Mouse (Mus musculus) central nervous system, embryonic 18 days (tissue): ENCODE results near the gene Serf1. TPM values are rescaled to one million over a fixed set of nuclear protein-coding genes. Genes with fewer than 3 reads are reported as not detected.

ENCODE experiments used
- polyA plus RNA-seq: library from polyadenylated mRNA; depleted of rRNA; stranded (reverse); fragments of >200 nt; gene quantifications from 2 replicates; pipeline ENCODE4 v1.2.3, GENCODE M21; 2012; rRNA removed

Gene Serf1
- polyA plus RNA-seq: 308 and 360 TPM in 2 replicates

DNA sequence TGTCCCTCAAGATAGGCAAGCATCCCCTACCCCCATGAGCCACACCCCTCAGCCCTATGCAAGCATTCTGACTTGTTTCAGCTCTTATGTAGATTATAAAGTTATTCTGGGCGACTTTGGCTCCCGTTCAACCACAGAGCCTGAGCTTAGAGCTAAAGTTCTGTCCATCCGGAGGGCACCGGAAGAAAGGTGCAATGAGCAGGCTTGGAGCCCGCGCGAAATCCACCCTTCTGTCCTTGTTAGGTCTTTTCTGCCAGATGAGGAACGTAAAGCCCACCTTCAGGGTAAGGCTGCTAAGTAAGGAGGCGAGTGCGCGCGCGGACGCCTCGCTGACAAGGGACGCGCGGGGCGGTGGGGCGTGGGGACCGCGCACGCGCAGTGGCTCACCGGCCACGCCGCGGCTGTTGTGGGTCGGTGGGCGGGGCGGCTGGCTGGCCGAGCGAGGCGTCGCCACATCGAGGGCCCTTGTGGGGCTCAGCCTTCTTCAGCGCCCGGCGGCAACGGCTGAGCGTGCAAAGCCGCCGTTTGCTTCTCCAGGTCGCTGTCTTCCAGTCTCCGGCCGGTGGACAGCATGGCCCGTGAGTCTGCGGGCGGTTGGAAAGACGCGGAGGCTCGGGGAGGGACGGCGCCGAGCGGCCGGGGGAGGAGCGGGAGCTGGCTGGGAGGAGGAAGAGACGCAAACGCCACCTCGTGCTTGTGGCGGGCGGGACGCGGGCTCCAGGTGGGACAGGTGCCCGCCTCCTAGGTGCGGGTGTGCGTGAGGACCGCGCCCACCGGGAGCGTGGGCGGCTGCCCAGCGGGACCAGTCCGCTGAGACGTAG lies at the start of gene Serf1:
Gene Serf1 (plus strand): TSS at position 361 of the 821 bp plus-strand sequence.

GRCm38 (mm10) chr13:100103748-100104254 lies 4.0 kb upstream of the Serf1 start, which contains the start of gene Bdp1:
Gene Bdp1, minus strand, starts transcription at chr13:100104070.

DNA sequence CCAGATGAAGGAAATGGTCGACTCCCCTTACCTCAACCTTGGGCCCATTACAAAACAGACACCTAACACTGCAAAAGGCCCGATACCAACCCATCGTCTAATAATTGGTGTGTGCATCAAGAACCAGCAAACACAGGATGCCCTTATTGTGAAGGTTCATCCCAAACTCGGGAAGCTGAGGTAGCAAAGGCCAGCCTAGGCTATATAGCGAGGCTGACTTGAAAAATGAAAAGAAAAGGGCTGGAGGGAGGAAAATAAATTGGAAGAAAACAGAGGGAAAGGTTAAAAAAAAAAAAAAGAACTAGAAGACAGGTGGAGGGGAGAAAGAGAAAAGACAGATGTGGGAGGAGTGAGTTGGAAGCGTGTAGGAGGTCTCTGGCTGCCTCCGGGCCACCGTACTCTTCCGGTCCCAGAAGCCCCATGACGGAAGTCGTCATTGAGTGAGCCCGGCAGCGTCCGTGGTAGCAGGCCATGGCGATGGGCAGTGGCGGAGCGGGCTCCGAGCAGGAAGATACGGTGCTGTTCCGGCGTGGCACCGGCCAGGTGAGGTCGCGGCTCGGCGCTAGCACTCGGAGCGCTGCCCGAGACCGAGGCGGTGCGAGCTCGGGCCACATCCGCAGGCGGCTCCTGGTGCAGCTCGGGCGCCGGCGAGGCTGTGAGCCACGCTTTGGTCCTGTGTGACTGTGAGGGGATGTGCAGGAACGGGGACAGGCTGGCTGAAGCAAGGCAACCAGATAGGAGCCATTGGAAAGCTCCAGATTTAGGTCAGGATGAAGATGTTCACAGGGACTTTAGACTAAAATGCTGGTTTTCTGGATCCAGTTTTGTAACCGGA lies 16.8 kb downstream of the Serf1 start, which contains the start of gene Smn1:
Gene Smn1 (plus strand): TSS at position 430 of the 835 bp plus-strand sequence.

Other genes with a start within 250 kb of the Serf1 start
- 5.5 and 5.7 TPM in 2 replicates for gene Cartpt, start 206.9 kb upstream of the Serf1 start, polyA plus RNA-seq
- gene Mccc2, start 92.4 kb upstream of the Serf1 start, polyA plus RNA-seq: 13.9 and 15.4 TPM in 2 replicates
- 14.1 and 15.3 TPM in 2 replicates for gene Bdp1, start 3.9 kb upstream of the Serf1 start, polyA plus RNA-seq
- gene Smn1, start 16.8 kb downstream of the Serf1 start, polyA plus RNA-seq: 61.9 and 63.2 TPM in 2 replicates
- 0.12 and 0.16 TPM in 2 replicates for gene Naip2, start 94.1 kb downstream of the Serf1 start, polyA plus RNA-seq
- 0.36 and 0.41 TPM in 2 replicates for gene Naip5, start 138.3 kb downstream of the Serf1 start, polyA plus RNA-seq
- 0.17 TPM in 2 replicates for gene Naip6, start 209.7 kb downstream of the Serf1 start, polyA plus RNA-seq